Mouse (Mus musculus): ENCODE measurements at regions not wholly inside any gene's neighbourhood (a gene's known extent, or its start where the extent isn't known, plus 50 kb on each side); places are given as distances from the start of the nearest gene placed in this dataset.

- no peak overlapping the region for H3K4me3 ChIP-seq
- no peak overlapping the region for H3ac ChIP-seq (ENCODE audit: control insufficient read depth, insufficient read length)
- no peaks in the 10 kb centered on the region for H3K79me2 ChIP-seq (ENCODE audit: control insufficient read depth, insufficient read depth)
- H3K27me3 ChIP-seq (ENCODE audit: control insufficient read depth, insufficient read depth, insufficient read length), result no peaks in the 10 kb centered on the region
- TF ChIP-seq REST (IDR thresholded peaks at IDR 0.05; ENCODE audit: insufficient read depth, insufficient read length) (no peak), TCF3 (IDR thresholded peaks at IDR 0.05; ENCODE audit: insufficient read length, low read depth) (no peak), SRF (IDR thresholded peaks at IDR 0.05; ENCODE audit: control insufficient read depth, insufficient read length, low read depth) (no peak), POLR2A (IDR thresholded peaks at IDR 0.05; ENCODE audit: insufficient read length, low read depth) (no peak)
- no peak overlapping the region for H3K4me2 ChIP-seq (ENCODE audit: low read depth)
- no peaks in the 10 kb centered on the region for H3K36me3 ChIP-seq (ENCODE audit: control insufficient read depth, insufficient read depth)
These were observed 642.1 kb upstream of the A830018L16Rik start for GRCm38 (mm10) chr1:10771793-10772192.

DNA sequence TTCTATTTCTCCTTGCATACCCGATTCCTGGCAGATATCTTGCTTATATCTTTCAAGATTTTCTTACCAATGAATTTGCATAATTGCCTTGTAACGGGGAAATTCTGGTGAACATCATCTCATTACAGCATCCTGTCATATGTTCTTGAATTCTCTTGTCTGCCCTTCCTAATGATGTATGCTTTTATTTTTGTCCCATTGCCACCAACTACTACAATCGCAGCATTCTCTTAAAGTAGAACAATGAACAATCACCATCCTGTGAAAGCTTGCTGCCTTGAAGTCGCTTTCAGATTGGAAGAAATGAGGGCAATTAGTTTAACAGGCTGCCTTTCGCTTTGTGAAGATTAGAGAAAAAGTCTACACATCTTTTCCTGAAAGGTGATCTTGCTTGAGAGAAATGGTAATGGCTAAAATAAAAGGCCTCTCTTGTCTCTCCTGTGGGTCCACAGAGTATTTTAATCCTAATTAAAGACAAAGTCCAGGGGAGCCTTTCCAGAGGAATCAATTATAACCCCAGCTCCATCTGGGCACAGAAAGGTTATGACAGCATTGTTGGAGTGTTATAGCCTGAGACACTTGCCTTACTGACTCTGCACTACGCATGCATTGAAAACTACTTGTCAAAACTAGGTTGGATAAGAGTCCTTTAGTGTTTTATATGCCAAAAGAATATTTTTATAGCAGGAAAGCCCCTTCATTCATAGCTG is 619.7 kb upstream of the A830018L16Rik start:
- Histone ChIP-seq H3K79me2 (ENCODE audit: control insufficient read depth, insufficient read depth) (no peaks in the 10 kb centered on the region), H3K27me3 (ENCODE audit: control insufficient read depth, insufficient read depth, insufficient read length) (no peaks in the 10 kb centered on the region), H3ac (ENCODE audit: control insufficient read depth, insufficient read length) (no peak overlapping the region), H3K36me3 (ENCODE audit: control insufficient read depth, insufficient read depth) (no peaks in the 10 kb centered on the region), H3K4me3 (no peak overlapping the region), H3K4me2 (ENCODE audit: low read depth) (no peak overlapping the region)
- no peak for TF ChIP-seq POLR2A (IDR thresholded peaks at IDR 0.05; ENCODE audit: insufficient read length, low read depth)
- TF ChIP-seq TCF3 (IDR thresholded peaks at IDR 0.05; ENCODE audit: insufficient read length, low read depth), result no peak
- no peak for TF ChIP-seq SRF (IDR thresholded peaks at IDR 0.05; ENCODE audit: control insufficient read depth, insufficient read length, low read depth)
- no peak for TF ChIP-seq REST (IDR thresholded peaks at IDR 0.05; ENCODE audit: insufficient read depth, insufficient read length)
- no peak for TF ChIP-seq MAX (IDR thresholded peaks at IDR 0.05; ENCODE audit: low read depth)
- no peak for TF ChIP-seq TCF12 (IDR thresholded peaks at IDR 0.05; ENCODE audit: insufficient read depth, poor library complexity, severe bottlenecking)
- TF ChIP-seq CEBPB (IDR thresholded peaks at IDR 0.05; ENCODE audit: insufficient read depth, poor library complexity, severe bottlenecking), result no peak
- TF ChIP-seq MYOD1 (IDR thresholded peaks at IDR 0.05; ENCODE audit: control insufficient read depth in 1 of 3, insufficient read length in 2 of 3, low read depth in 2 of 3), result no peak
- no peak for TF ChIP-seq MYOG (IDR thresholded peaks at IDR 0.05; ENCODE audit: control insufficient read depth in 1 of 3, insufficient read depth in 1 of 3, insufficient read length in 2 of 3, low read depth in 2 of 3)
- no peak for TF ChIP-seq POLR2AphosphoS2 (IDR thresholded peaks at IDR 0.05; ENCODE audit: insufficient read length, low read depth)
- TF ChIP-seq E2F4 (IDR thresholded peaks at IDR 0.05; ENCODE audit: insufficient read depth), result no peak
- no peak for TF ChIP-seq USF1 (IDR thresholded peaks at IDR 0.05; ENCODE audit: low read depth)

DNA sequence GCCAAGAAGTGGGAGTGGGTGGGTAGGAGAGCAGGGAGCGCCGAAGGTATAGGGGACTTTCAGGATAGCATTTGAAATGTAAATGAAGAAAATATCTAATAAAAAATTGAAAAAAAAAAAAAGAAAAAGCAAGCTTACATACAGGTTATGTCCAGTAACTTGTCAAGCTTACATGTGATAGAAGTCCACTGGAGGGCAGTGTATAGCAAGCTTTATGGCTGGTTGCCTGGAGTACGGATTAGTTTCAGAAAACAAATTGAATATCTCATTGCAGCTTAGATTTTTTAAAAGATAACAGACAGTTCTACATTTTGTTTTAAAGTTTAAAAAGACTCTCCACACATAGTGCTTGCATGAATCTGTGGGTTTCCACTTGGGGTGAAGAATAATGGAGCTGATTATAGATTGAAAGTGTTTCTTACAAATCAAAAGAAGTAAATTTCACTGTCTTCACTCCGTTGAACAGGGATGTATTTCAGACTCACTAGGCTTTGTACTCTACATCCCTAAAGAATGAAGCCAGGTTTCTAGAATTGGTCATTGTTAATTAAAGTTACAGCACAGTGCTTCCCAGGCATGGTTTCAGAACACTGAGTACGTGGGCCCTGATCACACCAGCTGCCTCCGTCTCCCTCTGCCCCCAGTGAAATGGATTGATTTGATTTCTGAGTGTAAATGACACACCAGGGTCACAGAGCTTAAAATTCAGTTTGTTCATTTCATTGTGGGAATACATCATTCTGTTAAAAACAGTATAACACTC is 578.1 kb upstream of the A830018L16Rik start:
- Histone ChIP-seq H3ac (ENCODE audit: control insufficient read depth, insufficient read length) (no peak overlapping the region), H3K4me3 (no peak overlapping the region), H3K79me2 (ENCODE audit: control insufficient read depth, insufficient read depth) (no peaks in the 10 kb centered on the region), H3K36me3 (ENCODE audit: control insufficient read depth, insufficient read depth) (no peaks in the 10 kb centered on the region), H3K27me3 (ENCODE audit: control insufficient read depth, insufficient read depth, insufficient read length) (no peaks in the 10 kb centered on the region), H3K4me2 (ENCODE audit: low read depth) (no peak overlapping the region)
- no peak for TF ChIP-seq MYOD1 (IDR thresholded peaks at IDR 0.05; ENCODE audit: control insufficient read depth in 1 of 3, insufficient read length in 2 of 3, low read depth in 2 of 3)
- no peak for TF ChIP-seq CEBPB (IDR thresholded peaks at IDR 0.05; ENCODE audit: insufficient read depth, poor library complexity, severe bottlenecking)
- no peak for TF ChIP-seq SRF (IDR thresholded peaks at IDR 0.05; ENCODE audit: control insufficient read depth, insufficient read length, low read depth)
- TF ChIP-seq POLR2AphosphoS2 (IDR thresholded peaks at IDR 0.05; ENCODE audit: insufficient read length, low read depth), result no peak
- no peak for TF ChIP-seq USF1 (IDR thresholded peaks at IDR 0.05; ENCODE audit: low read depth)
- no peak for TF ChIP-seq TCF12 (IDR thresholded peaks at IDR 0.05; ENCODE audit: insufficient read depth, poor library complexity, severe bottlenecking)
- TF ChIP-seq REST (IDR thresholded peaks at IDR 0.05; ENCODE audit: insufficient read depth, insufficient read length), result no peak
- TF ChIP-seq MYOG (IDR thresholded peaks at IDR 0.05; ENCODE audit: control insufficient read depth in 1 of 3, insufficient read depth in 1 of 3, insufficient read length in 2 of 3, low read depth in 2 of 3), result no peak
- TF ChIP-seq POLR2A (IDR thresholded peaks at IDR 0.05; ENCODE audit: insufficient read length, low read depth), result no peak
- TF ChIP-seq MAX (IDR thresholded peaks at IDR 0.05; ENCODE audit: low read depth), result no peak
- TF ChIP-seq TCF3 (IDR thresholded peaks at IDR 0.05; ENCODE audit: insufficient read length, low read depth), result no peak
- TF ChIP-seq E2F4 (IDR thresholded peaks at IDR 0.05; ENCODE audit: insufficient read depth), result no peak

GRCm38 (mm10) chr1:10837180-10837579 is 576.7 kb upstream of the A830018L16Rik start:
- no peaks in the 10 kb centered on the region for H3K36me3 ChIP-seq (ENCODE audit: control insufficient read depth, insufficient read depth)
- TF ChIP-seq TCF12 (IDR thresholded peaks at IDR 0.05; ENCODE audit: insufficient read depth, poor library complexity, severe bottlenecking) (no peak), REST (IDR thresholded peaks at IDR 0.05; ENCODE audit: insufficient read depth, insufficient read length) (no peak), MYOD1 (IDR thresholded peaks at IDR 0.05; ENCODE audit: control insufficient read depth in 1 of 3, insufficient read length in 2 of 3, low read depth in 2 of 3) (no peak), MYOG (IDR thresholded peaks at IDR 0.05; ENCODE audit: control insufficient read depth in 1 of 3, insufficient read depth in 1 of 3, insufficient read length in 2 of 3, low read depth in 2 of 3) (no peak), CEBPB (IDR thresholded peaks at IDR 0.05; ENCODE audit: insufficient read depth, poor library complexity, severe bottlenecking) (no peak), USF1 (IDR thresholded peaks at IDR 0.05; ENCODE audit: low read depth) (no peak), SRF (IDR thresholded peaks at IDR 0.05; ENCODE audit: control insufficient read depth, insufficient read length, low read depth) (no peak), E2F4 (IDR thresholded peaks at IDR 0.05; ENCODE audit: insufficient read depth) (no peak)
- no peak overlapping the region for H3ac ChIP-seq (ENCODE audit: control insufficient read depth, insufficient read length)
- no peak overlapping the region for H3K4me2 ChIP-seq (ENCODE audit: low read depth)
- no peaks in the 10 kb centered on the region for H3K27me3 ChIP-seq (ENCODE audit: control insufficient read depth, insufficient read depth, insufficient read length)
- no peak overlapping the region for H3K4me3 ChIP-seq
- no peaks in the 10 kb centered on the region for H3K79me2 ChIP-seq (ENCODE audit: control insufficient read depth, insufficient read depth)
